Mouse (Mus musculus): ENCODE results near the gene Slc41a2.

Slc41a2 gene

DNA sequence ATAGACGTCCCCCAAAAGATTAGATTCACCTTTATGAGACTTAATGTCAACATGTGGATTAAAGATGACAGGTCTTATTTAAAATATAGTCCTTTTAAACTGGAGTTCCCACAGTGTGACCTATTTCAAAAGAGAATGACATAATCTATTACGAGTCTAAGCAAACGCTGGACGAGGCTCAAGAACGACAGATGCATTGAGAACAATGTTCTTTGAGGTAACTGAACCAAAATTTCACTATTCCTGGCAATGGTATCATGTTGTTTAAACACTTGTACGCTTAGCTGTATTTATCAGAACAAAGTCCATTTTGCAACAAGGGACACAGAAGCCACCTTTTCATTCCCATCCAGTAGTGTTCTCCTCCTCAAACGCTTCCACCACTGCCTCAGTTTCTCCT, 27.3 kb downstream of the Slc41a2 start:
- DNase-seq (ENCODE audit: low read depth), result no peak

DNA sequence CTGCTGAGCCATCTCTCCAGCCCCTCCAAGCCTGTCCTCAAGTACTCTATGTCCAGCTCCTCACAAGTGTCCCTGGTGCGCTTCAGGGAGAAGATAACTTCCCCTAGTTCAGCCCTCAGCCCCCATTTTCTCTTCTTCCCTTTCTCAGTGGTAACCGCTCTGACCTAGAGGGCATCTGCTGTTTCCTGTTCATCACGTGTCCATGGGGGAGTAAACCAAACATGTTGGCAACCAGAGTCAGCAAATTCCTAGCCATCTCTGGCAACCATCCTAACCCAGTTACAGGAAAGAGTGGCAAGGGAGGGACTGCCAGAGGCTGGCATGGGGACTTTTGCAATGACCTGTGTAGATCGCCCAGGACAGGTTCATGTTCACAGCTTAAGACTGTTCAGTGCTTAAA, 36.0 kb downstream of the Slc41a2 start:
- no peak for DNase-seq (ENCODE audit: low read depth)

DNA sequence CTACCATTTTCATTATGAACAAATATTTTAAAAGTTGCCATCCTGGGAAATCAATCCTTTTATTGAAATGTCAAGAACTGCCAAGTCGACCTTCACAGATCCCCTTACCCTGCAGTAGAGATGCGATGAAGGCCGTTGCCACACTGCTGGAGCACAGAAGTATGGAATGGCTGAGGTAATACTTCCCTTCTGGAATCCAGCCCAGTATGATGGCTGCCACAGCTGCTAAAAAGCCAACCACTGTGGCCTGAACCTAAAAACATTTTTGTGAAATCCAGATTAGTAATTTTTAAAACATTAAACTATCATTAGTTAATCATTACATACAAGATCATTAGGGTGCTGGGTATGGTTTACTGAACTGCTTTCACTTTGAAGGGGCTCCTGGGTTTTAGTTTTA, 36.6 kb downstream of the Slc41a2 start:
- peak; percentile 32 for DNase-seq (ENCODE audit: low read depth)

DNA sequence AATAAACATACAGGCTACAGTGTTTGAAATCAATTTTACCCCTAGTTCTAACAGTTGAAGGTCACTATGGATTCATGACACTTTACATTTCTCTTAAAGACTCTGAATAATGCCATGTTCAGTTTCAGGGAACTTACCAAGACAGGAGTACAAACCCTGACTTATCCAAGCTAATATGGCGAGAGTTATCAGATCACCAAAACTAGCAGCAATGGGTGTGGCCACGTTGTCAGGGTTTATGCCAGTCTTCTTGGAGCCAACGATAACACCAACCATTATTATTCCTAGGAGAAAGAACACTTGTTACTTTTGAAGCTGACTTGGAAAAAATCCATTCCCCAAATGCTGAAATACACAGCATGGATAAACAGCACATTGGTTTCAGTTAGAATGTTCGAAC, 40.7 kb downstream of the Slc41a2 start:
- DNase-seq (ENCODE audit: low read depth), result no peak

DNA sequence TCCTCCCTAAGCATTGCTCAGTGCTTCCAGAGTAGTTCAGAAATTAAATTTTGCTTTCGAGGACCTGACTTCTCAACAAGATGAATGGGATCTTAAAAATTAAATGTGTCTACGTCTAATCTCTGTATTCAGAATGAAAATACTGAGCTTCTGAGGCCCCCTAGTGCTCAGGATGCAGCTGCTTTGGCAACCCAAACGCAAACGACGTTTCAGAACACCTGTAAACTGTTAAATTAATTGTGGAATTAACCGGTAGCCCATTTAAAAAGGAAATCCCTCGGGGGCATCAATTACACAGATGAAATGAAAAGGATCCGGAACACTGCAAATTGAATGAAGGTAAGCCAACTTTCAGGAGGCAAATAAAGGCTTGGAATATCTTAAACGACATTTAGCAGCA, 42.9 kb downstream of the Slc41a2 start:
- DNase-seq (ENCODE audit: low read depth), result peak; percentile 68

DNA sequence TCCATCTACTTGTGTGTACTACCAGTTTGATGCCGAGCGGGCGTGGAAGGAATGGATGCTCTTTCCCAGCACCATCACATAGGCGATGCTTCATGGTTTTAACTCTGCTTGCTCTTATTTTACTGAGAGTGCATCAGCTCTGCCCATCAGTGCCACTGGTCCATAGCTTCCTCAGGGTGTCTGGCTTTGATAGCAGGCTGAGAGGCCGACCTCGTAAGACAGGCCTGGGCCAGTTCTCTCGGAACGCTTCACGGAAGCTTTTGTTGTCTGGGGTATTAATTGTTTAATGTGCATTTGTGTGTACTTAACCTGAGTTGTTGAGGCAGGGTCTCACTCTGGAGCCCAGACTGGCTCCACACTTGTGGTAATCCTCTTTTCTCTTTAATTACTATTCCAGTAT, 44.3 kb downstream of the Slc41a2 start:
- DNase-seq (ENCODE audit: low read depth), result no peak

DNA sequence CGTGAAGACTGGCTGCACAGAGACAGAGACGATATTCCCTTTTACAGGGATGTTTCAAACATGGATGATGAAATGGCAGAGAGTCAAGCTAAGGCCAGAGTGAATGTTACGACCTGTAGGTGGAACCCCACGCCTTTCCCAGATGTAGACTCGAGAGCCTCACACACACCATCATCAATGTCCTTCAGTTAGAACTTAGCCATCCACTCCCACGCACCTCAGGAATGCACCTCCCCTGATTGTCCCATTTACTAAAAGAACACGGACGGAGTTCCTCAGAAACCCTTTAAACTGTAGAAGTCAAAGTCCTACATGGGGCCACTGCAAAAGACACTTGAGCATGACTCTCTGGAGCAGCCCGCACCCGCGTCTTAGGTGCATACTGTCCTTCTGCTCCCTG, 46.0 kb downstream of the Slc41a2 start:
- DNase-seq (ENCODE audit: low read depth), result peak; percentile 25

DNA sequence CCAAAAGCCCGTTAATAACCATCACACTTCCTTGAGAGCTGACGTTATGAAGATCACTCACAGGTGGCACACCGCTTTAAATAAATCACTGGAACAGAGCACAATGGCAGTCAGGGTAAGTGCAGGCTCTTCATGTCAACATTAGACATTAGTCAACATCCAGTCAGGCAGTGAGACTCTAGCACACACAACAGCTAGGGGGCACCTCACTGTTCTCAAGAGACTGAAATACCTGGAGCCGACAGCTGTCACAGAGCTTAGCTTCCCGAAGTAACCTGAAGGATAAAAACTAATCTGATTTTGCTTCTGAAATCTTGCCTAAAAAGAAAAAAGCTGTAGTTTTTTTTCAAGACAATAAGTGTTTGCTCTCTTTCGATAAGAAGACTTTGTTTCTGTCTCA, 49.9 kb downstream of the Slc41a2 start:
- DNase-seq (ENCODE audit: low read depth), result no peak

DNA sequence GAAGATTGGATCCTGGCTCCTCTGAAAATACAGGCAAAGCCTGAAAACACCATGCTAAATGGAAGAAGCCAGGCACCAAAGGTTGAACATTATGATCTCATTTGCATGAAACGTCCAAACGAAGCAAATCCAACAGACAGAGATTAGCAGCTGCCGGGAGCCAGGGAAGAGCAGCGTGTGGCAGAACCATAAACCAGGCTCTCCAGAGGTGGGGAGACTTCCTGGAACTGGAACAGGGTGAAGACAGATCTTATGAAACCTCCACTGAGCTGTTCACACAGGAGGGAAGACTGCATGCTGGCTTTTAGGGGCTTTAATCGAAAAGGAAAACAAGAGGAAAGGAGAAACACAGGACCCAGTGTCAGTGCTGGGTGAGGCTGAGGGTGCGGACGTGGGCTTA, 51.3 kb downstream of the Slc41a2 start:
- DNase-seq (ENCODE audit: low read depth), result no peak

DNA sequence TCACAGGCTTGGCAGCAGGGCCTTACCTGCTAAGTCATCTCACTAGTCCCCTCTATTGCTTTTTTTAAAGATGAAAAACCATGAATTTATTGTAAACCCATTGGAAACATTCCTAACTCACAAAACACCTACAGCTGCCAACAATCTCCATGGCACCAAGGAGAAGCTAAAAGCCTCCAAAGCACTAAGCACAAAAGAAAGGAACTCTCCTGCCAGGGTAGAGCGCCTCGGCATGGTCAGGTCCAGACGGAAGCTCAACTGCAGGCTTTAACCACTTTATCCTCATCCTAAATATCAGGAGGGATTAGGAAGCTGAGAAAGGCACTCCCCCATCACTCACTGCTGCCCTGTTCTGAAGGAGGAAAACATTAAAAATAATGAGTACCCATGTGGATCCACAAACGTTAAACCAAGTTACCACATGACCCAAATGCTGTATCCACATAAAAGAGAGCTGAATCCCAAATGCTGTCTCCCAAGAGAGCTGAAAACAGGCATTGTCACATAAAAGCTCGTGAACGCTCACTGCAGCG, 51.9 kb downstream of the Slc41a2 start:
- DNase-seq (ENCODE audit: low read depth), result no peak

DNA sequence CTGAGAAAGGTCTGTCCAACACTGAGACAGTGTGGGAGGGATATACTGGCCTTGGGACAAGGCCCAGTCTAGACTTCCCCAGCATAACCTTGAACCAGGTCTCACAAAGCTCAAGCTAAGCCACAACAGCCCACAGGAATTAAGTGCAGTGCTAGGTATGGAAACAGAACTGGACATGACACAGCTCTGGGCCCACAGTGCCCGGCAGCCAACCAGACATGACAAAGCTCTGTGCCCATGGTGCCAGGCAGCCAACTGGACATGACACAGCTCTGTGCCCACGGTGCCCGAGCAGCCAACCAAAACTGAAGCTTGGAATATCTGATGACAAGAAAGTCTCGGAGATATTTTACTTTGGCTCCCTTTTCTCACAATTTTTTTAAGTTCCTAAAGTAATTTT, 52.8 kb downstream of the Slc41a2 start:
- DNase-seq (ENCODE audit: low read depth), result no peak

DNA sequence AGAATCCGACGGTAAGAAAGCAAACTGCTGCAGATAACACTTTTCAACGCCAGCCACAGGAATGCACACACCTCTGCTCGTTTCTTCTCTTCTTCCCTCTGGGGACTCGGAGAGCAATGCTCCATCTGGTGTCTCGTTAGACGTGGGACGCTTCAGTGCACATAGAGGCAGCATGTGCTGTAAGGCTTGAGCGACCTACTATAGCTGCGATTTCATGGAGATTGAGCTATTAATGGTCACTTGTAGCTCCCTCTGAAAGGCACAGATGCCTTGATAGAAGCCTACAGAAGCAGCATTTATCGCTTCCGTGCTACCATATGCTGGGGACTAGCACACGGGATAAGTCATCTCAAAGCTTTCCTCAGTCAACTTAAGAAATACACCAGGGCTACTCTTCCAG, 71.0 kb downstream of the Slc41a2 start:
- no peak for DNase-seq (ENCODE audit: low read depth)

DNA sequence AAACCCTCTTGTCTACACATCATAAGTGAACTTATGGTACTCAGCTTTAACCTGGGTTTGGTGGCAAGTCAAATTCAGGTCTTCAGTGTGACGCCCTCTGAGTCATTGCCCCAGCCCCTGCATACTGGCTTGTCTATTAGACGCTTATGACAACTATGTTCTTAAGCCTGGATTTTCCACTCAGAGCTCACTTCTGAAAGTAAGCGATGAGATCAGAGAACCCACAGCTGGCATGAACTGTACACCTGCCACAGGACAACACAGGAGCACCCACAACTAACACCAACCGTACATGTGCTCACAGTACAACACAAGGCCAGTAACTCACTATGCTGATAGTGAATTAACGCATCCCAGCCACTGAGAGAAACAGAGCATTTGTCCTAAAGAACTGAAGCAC, 71.4 kb downstream of the Slc41a2 start:
- no peak for DNase-seq (ENCODE audit: low read depth)

DNA sequence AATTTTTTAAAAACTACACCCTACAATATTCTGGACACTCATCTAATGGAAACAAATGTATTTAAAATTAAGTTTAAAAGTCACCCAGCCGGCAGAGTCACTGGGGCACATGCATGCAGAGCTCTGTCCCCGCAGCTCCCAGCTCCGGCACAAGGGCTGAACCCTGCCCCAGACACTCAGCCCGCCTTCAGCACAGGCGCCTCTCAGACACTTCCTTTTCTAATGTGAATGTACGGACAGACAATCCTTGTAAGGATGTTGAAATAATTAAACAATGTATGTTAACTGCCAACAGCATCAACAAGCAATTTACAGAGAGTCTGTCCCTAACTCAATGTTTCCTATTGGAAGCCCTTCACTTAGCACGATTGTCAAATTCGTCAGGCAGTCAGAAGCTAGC, 73.0 kb downstream of the Slc41a2 start:
- no peak for DNase-seq (ENCODE audit: low read depth)

DNA sequence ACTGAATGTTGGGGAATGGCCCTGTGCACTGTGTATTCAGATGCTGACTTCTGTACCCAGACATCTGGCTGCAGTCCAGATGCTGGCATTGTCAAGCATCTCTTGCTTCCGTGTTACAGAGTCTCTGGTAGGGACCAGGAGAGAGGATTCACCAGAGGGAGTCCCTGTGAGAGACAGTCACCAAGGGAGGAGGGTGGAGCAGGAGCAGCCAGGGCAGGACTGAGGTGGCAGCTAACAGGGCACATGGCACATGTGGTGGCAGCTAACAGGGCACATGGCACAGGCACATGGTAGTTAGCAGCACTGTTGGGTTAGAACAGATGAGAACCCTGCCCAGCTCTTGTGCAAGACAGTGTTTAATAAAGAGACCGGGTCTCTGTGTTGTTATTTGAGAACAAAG, 73.6 kb downstream of the Slc41a2 start:
- DNase-seq (ENCODE audit: low read depth), result no peak

DNA sequence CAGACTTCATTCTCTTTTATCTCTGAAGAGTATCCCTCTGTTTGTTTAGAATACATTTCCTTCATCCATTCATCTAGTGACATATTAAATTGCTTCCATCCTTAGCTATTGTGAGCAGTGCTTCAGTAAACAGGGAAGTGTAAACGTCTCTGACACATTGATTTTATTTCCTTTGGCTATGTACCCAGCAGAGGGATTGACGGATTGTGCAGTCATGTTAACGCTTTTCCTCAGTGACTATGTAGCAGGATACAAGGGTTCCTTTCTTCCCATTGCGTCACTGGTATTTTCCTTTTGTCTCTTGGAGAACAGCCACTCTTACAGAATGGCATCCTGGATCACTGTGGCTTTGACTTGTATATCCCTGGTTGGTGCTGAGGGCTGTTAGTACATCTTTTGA, 76.4 kb downstream of the Slc41a2 start:
- peak; percentile 73 for DNase-seq (ENCODE audit: low read depth)

DNA sequence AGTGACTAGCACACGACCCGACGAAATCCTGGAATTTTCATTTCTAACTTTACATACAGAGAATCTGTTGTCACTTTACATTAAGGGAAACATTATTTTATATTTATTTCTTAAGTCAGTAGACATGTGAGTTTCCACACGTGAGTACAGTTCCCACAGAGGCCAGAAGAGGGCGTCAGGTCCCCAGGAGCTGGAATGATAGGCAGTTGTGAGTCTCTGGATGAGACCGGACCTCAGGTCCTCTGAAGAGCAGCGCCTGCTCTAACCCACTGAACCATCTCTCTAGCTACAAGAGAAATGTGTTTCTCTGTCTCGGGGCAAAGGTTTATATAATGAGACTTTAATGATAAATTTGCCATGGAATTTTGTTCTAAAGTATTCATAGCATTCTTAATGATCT, 86.3 kb downstream of the Slc41a2 start:
- peak; percentile 51 for DNase-seq (ENCODE audit: low read depth)

DNA sequence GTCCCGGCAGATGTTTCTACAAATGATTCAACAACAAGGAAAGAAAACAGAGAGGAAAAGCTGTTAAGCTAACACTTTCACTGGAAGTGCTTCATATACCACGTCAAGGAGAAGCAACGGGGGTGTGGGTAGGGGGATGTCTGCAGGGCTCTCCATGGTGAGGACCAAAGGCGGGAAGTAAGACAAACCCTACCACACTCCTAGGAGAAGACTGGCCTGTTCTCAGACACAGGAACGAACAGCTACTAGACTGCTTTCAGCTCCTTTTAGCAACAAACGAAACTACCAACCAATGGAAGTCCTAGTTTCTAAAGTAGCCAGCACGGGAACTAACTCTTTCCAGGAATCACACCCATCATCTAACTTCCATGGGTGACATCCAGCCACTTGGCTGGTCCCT, 89.6 kb downstream of the Slc41a2 start:
- DNase-seq (ENCODE audit: low read depth), result no peak

DNA sequence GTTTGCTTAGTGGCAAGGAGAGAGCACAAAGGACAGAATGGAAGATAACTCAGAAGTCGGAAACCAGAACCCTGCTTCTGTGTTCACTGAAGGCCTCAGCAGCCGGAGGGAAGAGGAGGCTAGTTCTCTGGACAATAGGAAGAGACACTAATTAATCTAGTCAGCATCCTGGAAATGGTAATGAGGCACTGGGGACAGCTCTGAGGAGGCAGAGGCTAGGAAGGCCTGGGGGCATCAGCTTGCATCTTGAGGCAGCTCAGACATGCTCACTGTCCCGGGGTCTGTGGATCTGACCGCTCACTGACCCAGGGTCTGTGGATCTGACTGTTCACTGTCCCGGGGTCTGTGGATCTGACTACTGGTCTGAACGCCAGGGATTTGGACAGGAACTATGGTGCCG, 92.0 kb downstream of the Slc41a2 start:
- no peak for DNase-seq (ENCODE audit: low read depth)

DNA sequence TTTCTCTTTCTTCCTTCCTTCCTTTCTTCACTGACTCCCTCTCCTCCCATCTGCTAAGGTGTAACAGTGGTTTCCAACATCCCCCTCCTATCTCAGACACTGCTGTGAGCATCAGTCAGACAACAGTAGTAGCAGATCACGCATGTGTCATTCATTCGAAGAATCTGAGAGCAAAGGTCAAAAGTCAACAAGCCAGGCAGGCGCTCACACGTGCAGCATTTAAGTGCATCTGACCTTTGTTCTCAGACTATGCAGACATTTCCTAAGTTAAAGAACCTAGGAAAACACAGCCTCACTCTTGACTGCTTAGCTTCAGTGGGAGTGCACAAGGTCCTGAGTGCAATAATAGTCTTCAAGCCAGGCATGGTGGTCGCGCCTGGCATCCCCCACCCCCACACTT, 93.6 kb downstream of the Slc41a2 start:
- no peak for DNase-seq (ENCODE audit: low read depth)

DNA sequence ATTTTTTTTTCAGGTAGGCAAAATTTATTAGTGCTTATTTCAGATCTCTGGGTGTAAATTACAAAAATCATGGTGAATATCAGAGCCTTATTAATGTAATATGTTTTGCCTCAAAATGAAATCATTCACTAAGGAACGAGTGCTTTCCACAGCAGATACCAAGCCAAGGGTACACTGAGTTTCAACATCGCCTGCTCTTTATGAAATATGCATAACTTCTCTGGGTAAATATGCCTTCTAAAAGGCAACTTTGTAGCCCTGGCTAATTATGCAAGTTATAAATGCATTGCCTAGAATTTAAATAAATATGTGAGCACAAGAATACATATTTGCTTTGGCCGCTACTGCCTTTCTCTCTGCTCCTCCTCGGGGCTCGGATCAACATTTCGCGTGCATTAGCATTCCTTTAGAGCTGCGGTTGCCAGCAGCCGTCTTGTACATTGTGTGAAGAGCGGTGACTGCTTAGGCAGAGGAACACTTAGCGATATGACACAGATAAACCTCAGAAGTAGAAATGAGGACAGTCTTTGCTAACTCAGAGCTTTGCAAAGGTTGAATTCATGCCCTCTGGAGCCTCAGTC, 95.5 kb downstream of the Slc41a2 start:
- no peak for DNase-seq (ENCODE audit: low read depth)

DNA sequence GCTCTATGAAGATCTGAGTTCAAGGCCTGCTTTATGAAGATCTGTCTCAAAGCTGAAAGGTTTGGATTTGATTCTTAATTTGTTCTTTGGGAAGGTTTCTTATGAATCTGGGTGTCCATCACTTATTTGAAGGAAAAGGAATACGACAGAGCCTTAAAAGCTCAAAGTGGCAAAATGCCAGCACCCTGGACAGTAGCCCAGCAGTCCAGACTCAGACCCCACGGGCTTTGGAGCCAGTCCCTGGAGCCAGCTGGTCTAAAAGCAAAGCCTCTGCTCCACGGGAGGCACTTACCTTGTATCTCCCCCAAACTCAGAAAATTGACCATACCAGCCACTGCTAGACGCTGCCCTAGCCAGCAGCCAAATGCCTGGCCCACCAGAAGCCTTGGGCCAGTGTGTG, 103.3 kb downstream of the Slc41a2 start:
- DNase-seq (ENCODE audit: low read depth), result peak; percentile 52

DNA sequence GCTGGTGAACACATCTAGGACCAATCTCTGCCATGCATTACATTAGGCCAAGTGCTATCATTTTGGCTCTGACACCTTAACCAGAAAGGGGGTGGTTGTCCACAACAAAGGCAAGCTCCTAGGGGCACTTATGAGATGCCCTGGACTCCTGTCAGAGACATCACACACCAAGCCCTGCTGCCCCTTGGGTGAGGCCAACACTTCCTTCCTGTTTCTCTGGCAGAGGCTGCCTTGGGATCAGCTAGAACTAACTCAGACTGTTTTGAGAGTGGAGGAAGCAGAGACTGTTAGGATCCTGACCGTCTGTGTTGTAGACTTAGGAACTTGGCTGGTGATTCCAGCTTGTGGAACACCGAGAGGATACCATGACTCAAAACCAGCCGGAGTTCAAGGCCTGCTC, 103.7 kb downstream of the Slc41a2 start:
- DNase-seq (ENCODE audit: low read depth), result no peak

DNA sequence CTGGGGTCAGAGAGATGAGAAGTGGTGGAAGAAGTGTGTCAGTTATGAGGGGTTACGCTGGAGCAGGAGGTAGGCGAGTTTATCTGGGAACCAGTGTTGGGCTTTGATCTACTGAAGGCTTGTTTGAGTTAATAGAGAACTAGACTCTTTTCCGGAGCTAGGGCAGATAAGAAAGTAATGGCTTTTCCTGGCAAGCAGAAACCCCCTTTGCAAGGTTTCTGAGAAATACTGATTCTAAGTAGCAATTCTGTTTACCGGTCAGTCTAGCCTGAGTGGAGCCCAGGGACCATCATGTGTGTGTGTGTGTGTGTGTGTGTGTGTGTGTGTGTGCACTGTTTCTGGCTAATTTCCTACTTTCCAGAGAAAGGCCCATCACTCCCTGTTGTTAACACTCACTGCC, 109.1 kb downstream of the Slc41a2 start:
- no peak for DNase-seq (ENCODE audit: low read depth)

DNA sequence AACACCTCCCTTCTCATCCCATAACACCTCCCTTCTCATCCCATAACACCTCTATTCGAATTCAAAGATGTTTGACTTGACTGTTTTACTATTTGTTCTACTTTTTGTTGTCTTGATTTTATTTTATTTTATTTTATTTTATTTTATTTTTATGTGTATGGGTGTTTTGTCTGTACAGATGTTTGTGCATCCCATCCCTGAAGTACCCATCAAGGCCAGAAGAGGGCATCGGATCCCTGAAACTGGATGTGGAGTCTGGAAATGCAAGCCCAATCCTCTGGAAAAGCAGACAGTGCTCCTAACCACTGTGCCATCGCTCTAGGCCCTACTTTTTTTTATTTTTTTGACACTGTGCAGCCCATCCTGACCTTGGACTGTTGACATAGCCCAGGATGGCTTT, 112.7 kb downstream of the Slc41a2 start:
- DNase-seq (ENCODE audit: low read depth), result peak; percentile 62
